Mouse (Mus musculus) ovary, adult 2 months (tissue): Measurements from ENCODE around the gene Timd2. TPM values are rescaled to one million over a fixed set of nuclear protein-coding genes. Genes with fewer than 3 reads are reported as not detected.

Experiments used
- polyA plus RNA-seq: library from polyadenylated mRNA; depleted of rRNA; stranded (reverse); fragments of >200 nt; gene quantifications from 2 replicates; pipeline ENCODE4 v1.2.3, GENCODE M21; 2012; rRNA removed

The Timd2 gene
- 0.53 and 1.3 TPM in 2 replicates for polyA plus RNA-seq

DNA sequence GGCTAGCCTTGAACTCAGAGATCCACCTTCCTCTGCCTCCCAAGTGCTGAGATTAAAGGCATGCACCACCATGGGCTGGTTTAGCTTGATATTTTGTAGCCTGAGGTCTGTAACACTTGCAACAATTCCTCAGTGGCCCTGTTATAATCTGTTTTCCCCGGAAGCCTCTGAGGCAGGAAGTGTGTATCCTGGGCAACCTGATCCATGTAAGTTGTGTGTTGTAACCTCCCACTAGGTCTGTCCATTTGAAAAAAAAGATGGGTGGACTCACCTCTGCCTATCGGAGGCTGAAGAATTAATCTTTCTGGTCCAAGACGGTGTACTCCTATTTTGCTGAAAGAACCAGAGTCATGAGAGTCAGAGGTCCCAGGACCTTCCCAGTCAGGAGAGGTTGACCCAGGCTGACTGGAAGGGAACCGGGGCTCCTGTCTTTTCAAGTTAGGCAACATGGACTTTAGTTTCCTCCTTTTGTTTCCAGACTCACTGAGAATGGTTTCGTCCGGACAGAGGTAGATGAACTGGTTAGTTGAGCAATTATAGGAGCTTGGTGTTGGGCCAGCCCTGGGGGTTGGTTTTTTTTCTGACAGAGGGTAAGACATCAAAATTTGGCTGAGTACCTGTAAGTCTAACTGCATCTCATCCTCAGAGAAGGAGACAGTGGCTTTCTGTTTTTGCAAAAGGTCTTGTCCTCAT, at the start of gene Timd2:
Gene Timd2 (minus strand): TSS at position 398 of the 693 bp plus-strand sequence.

GRCm38 (mm10) chr11:46735076-46735475, 28.2 kb upstream of the Timd2 start, which contains the start of gene Havcr1:
TSS of gene Havcr1 (plus strand) at chr11:46735080.

GRCm38 (mm10) chr11:46629211-46629795, 77.6 kb downstream of the Timd2 start, which contains the start of gene Dppa1:
TSS of gene Dppa1 (minus strand) at chr11:46629261.

Other genes starting within 250 kb of the Timd2 start
- not detected in 2 replicates for gene Gm12169, start 182.8 kb downstream of the Timd2 start, polyA plus RNA-seq
- gene BC053393, start 135.5 kb downstream of the Timd2 start, polyA plus RNA-seq = not detected in 2 replicates
- not detected in 2 replicates for gene Dppa1, start 77.8 kb downstream of the Timd2 start, polyA plus RNA-seq
- 0.17 TPM in 1 of 2 replicates, not detected in the other for gene Havcr1, start 28.0 kb upstream of the Timd2 start, polyA plus RNA-seq
- 0.09 and 0.33 TPM in 2 replicates for gene Timd4, start 103.7 kb upstream of the Timd2 start, polyA plus RNA-seq